Mouse (Mus musculus) embryonic facial prominence, embryonic 13.5 days (tissue): Measurements from ENCODE around the gene Wars. TPM values are rescaled to one million over a fixed set of nuclear protein-coding genes. Genes with fewer than 3 reads are reported as not detected.

ENCODE experiments used
- ATAC-seq: fragments of 200-750 bp; cut with Nextera tagmentation; 2 replicates; pipeline ENCODE4 v1.8.0; 2017; ENCODE audit warnings: low read depth; ENCODE audit not compliant: insufficient number of reproducible peaks, insufficient read depth, low FRiP score, low TSS enrichment
- H3K27ac ChIP-seq: fragments of 300-500 bp; sonication (generic); 2 replicates; pipeline ENCODE4 v1.5.1; 2015; ENCODE audit warnings: moderate library complexity, mild to moderate bottlenecking, inconsistent platforms
- H3K27me3 ChIP-seq: fragments of 300-500 bp; sonication (generic); 2 replicates; pipeline ENCODE4 v1.6.1; 2015; ENCODE audit warnings: mild to moderate bottlenecking, inconsistent platforms
- H3K36me3 ChIP-seq: fragments of 300-500 bp; sonication (generic); 2 replicates; pipeline ENCODE4 v1.6.1; 2015; ENCODE audit warnings: mild to moderate bottlenecking, inconsistent platforms
- H3K4me1 ChIP-seq: fragments of 300-500 bp; sonication (generic); 2 replicates; pipeline ENCODE4 v1.6.1; 2015; ENCODE audit warnings: inconsistent platforms
- H3K4me2 ChIP-seq: fragments of 300-500 bp; sonication (generic); 2 replicates; pipeline ENCODE4 v1.6.1; 2015; ENCODE audit warnings: moderate library complexity, mild to moderate bottlenecking, inconsistent platforms
- H3K4me3 ChIP-seq: fragments of 300-500 bp; sonication (generic); 2 replicates; pipeline ENCODE4 v1.5.1; 2015; ENCODE audit warnings: mild to moderate bottlenecking, inconsistent platforms
- H3K9ac ChIP-seq: fragments of 300-500 bp; sonication (generic); 2 replicates; pipeline ENCODE4 v1.6.1; 2015; ENCODE audit warnings: mild to moderate bottlenecking, inconsistent platforms
- H3K9me3 ChIP-seq: fragments of 300-500 bp; sonication (generic); 2 replicates; pipeline ENCODE4 v1.6.1; 2016; ENCODE audit warnings: inconsistent platforms
- WGBS: fragments of 180-500 bp; shearing (Covaris S2); methylation state at CpG from one replicate; pipeline ENCODE4 v1.1.7; 2015; ENCODE audit warnings: mixed read lengths; 5-methylcytosine and 5-hydroxymethylcytosine counted together
- polyA plus RNA-seq: library from polyadenylated mRNA; unstranded; fragments of >200 nt; fragmentation: Nextera tagmentation; extraction: Ambion mirVana; gene quantifications from 2 replicates; pipeline ENCODE4 v1.2.1, GENCODE M21; 2015

The Wars gene
- polyA plus RNA-seq, 1 experiment from 2014 or later, result 78.6 TPM

- ATAC-seq, result no peak
- peaks cover 91% of the 10 kb centered on the region for H3K36me3 ChIP-seq
- no peak overlapping the region for H3K4me3 ChIP-seq
- WGBS, result 92% methylated on average over 1 of the region's 1 CpGs
- H3K27me3 ChIP-seq, result no peaks in the 10 kb centered on the region
- H3K9ac ChIP-seq, result no peak overlapping the region
- no peaks in the 10 kb centered on the region for H3K9me3 ChIP-seq
- no peak overlapping the region for H3K4me2 ChIP-seq
- no peaks in the 10 kb centered on the region for H3K4me1 ChIP-seq
- H3K27ac ChIP-seq, result no peak overlapping the region
Observed at GRCm38 (mm10) chr12:108885906-108886305, 8.1 kb downstream of the Wars start.

- H3K4me1 ChIP-seq, result no peaks in the 10 kb centered on the region
- H3K4me3 ChIP-seq, result no peak overlapping the region
- WGBS, result 86% methylated on average over 8 of the region's 8 CpGs
- ATAC-seq, result no peak
- no peaks in the 10 kb centered on the region for H3K9me3 ChIP-seq
- peaks cover 95% of the 10 kb centered on the region for H3K36me3 ChIP-seq
- no peak overlapping the region for H3K9ac ChIP-seq
- H3K4me2 ChIP-seq, result no peak overlapping the region
- no peak overlapping the region for H3K27ac ChIP-seq
- H3K27me3 ChIP-seq, result no peaks in the 10 kb centered on the region
Observed at GRCm38 (mm10) chr12:108882776-108883175, 11.2 kb downstream of the Wars start.

GRCm38 (mm10) chr12:108881192-108881591, 12.8 kb downstream of the Wars start:
- ATAC-seq, result no peak
- Histone ChIP-seq H3K4me3 (no peak overlapping the region), H3K9me3 (no peaks in the 10 kb centered on the region), H3K4me1 (no peaks in the 10 kb centered on the region), H3K36me3 (peaks cover 90% of the 10 kb centered on the region), H3K4me2 (no peak overlapping the region), H3K27ac (no peak overlapping the region), H3K27me3 (no peaks in the 10 kb centered on the region), H3K9ac (no peak overlapping the region)
- WGBS, result 84% methylated on average over 3 of the region's 3 CpGs

GRCm38 (mm10) chr12:108880606-108881005, 13.4 kb downstream of the Wars start:
- H3K4me3 ChIP-seq, result no peak overlapping the region
- H3K4me1 ChIP-seq, result no peaks in the 10 kb centered on the region
- no peak for ATAC-seq
- peaks cover 90% of the 10 kb centered on the region for H3K36me3 ChIP-seq
- H3K4me2 ChIP-seq, result no peak overlapping the region
- no peak overlapping the region for H3K27ac ChIP-seq
- no peaks in the 10 kb centered on the region for H3K9me3 ChIP-seq
- H3K9ac ChIP-seq, result no peak overlapping the region
- H3K27me3 ChIP-seq, result no peaks in the 10 kb centered on the region
- WGBS, result 91% methylated on average over 5 of the region's 5 CpGs

GRCm38 (mm10) chr12:108879138-108879537, 14.8 kb downstream of the Wars start:
- H3K4me1 ChIP-seq, result no peaks in the 10 kb centered on the region
- H3K27me3 ChIP-seq, result no peaks in the 10 kb centered on the region
- H3K36me3 ChIP-seq, result peaks cover 91% of the 10 kb centered on the region
- no peak overlapping the region for H3K4me2 ChIP-seq
- H3K9ac ChIP-seq, result no peak overlapping the region
- no peak overlapping the region for H3K4me3 ChIP-seq
- no peaks in the 10 kb centered on the region for H3K9me3 ChIP-seq
- no peak overlapping the region for H3K27ac ChIP-seq
- no peak for ATAC-seq
- WGBS, result 90% methylated on average over 4 of the region's 4 CpGs

GRCm38 (mm10) chr12:108873122-108873521, 20.9 kb downstream of the Wars start:
- Histone ChIP-seq H3K4me1 (no peaks in the 10 kb centered on the region), H3K4me2 (no peak overlapping the region), H3K9me3 (no peaks in the 10 kb centered on the region), H3K4me3 (no peak overlapping the region), H3K36me3 (peaks cover 90% of the 10 kb centered on the region), H3K9ac (no peak overlapping the region), H3K27me3 (no peaks in the 10 kb centered on the region), H3K27ac (no peak overlapping the region)
- ATAC-seq, result no peak
- WGBS, result 81% methylated on average over 5 of the region's 5 CpGs

GRCm38 (mm10) chr12:108869575-108869974, 24.4 kb downstream of the Wars start:
- Histone ChIP-seq H3K9ac (no peak overlapping the region), H3K27ac (no peak overlapping the region), H3K4me1 (no peaks in the 10 kb centered on the region), H3K27me3 (no peaks in the 10 kb centered on the region), H3K9me3 (no peaks in the 10 kb centered on the region), H3K4me2 (no peak overlapping the region), H3K4me3 (no peak overlapping the region), H3K36me3 (peaks cover 94% of the 10 kb centered on the region)
- ATAC-seq, result no peak
- WGBS, result 83% methylated on average over 2 of the region's 2 CpGs

GRCm38 (mm10) chr12:108865007-108865494, 28.9 kb downstream of the Wars start:
- H3K27ac ChIP-seq, result no peak overlapping the region
- ATAC-seq, result no peak
- WGBS, result 90% methylated on average over 6 of the region's 6 CpGs
- H3K27me3 ChIP-seq, result no peaks in the 10 kb centered on the region
- H3K36me3 ChIP-seq, result peaks cover 98% of the 10 kb centered on the region
- H3K4me2 ChIP-seq, result no peak overlapping the region
- H3K9me3 ChIP-seq, result no peaks in the 10 kb centered on the region
- no peak overlapping the region for H3K4me3 ChIP-seq
- no peaks in the 10 kb centered on the region for H3K4me1 ChIP-seq
- no peak overlapping the region for H3K9ac ChIP-seq

- WGBS, result 85% methylated on average over 5 of the region's 5 CpGs
- Histone ChIP-seq H3K4me3 (no peak overlapping the region), H3K9ac (no peak overlapping the region), H3K4me1 (no peaks in the 10 kb centered on the region; the same call in 1 of the 2 replicates), H3K4me2 (no peak overlapping the region), H3K27me3 (no peaks in the 10 kb centered on the region), H3K9me3 (no peaks in the 10 kb centered on the region), H3K36me3 (peaks cover 66% of the 10 kb centered on the region), H3K27ac (no peak overlapping the region)
- ATAC-seq, result no peak
Observed at GRCm38 (mm10) chr12:108858486-108858885, 35.5 kb downstream of the Wars start.

GRCm38 (mm10) chr12:108857589-108858184, 36.3 kb downstream of the Wars start:
- H3K9ac ChIP-seq, result no peak overlapping the region
- no peak overlapping the region for H3K27ac ChIP-seq
- WGBS, result 66% methylated on average over 7 of the region's 7 CpGs
- H3K4me3 ChIP-seq, result no peak overlapping the region
- ATAC-seq, result no peak
- H3K4me1 ChIP-seq, result no peaks in the 10 kb centered on the region; the same call in 1 of the 2 replicates
- peaks cover 58% of the 10 kb centered on the region for H3K36me3 ChIP-seq
- no peaks in the 10 kb centered on the region for H3K9me3 ChIP-seq
- no peak overlapping the region for H3K4me2 ChIP-seq
- H3K27me3 ChIP-seq, result no peaks in the 10 kb centered on the region

GRCm38 (mm10) chr12:108857109-108857508, 36.9 kb downstream of the Wars start:
- Histone ChIP-seq H3K4me3 (no peak overlapping the region), H3K4me1 (no peaks in the 10 kb centered on the region; the same call in 1 of the 2 replicates), H3K9me3 (no peaks in the 10 kb centered on the region), H3K36me3 (peaks cover 52% of the 10 kb centered on the region), H3K27me3 (no peaks in the 10 kb centered on the region), H3K4me2 (no peak overlapping the region), H3K9ac (no peak overlapping the region), H3K27ac (no peak overlapping the region)
- no peak for ATAC-seq
- 87% methylated on average over 7 of the region's 7 CpGs for WGBS

- ATAC-seq, result no peak
- Histone ChIP-seq H3K4me3 (no peak overlapping the region), H3K4me1 (no peaks in the 10 kb centered on the region; the same call in 1 of the 2 replicates), H3K4me2 (no peak overlapping the region), H3K27me3 (no peaks in the 10 kb centered on the region), H3K9ac (no peak overlapping the region), H3K36me3 (peaks cover 45% of the 10 kb centered on the region), H3K27ac (no peak overlapping the region), H3K9me3 (no peaks in the 10 kb centered on the region)
- WGBS, result 73% methylated on average over 8 of the region's 8 CpGs
Observed at GRCm38 (mm10) chr12:108856186-108856585, 37.8 kb downstream of the Wars start.
